Mouse (Mus musculus): ENCODE measurements at regions not wholly inside any gene's neighbourhood (a gene's known extent, or its start where the extent isn't known, plus 50 kb on each side); places are given as distances from the start of the nearest gene placed in this dataset.

- DNase-seq (ENCODE audit: low read depth, low spot score), result no peak
These were observed 137.2 kb downstream of the Gm815 start for GRCm38 (mm10) chr19:27022917-27023316.

- no peak for DNase-seq (ENCODE audit: low read depth, low spot score)
These were observed 143.2 kb downstream of the Gm815 start for GRCm38 (mm10) chr19:27028834-27029233.

GRCm38 (mm10) chr19:27031030-27031700 is 145.5 kb downstream of the Gm815 start:
- no peak for DNase-seq (ENCODE audit: low read depth, low spot score)

GRCm38 (mm10) chr19:27032621-27033020 is 146.9 kb downstream of the Gm815 start:
- no peak for DNase-seq (ENCODE audit: low read depth, low spot score)

GRCm38 (mm10) chr19:27038298-27038697 is 152.6 kb downstream of the Gm815 start:
- DNase-seq (ENCODE audit: low read depth, low spot score), result no peak

- DNase-seq (ENCODE audit: low read depth, low spot score), result no peak
These were observed 154.8 kb downstream of the Gm815 start for GRCm38 (mm10) chr19:27040321-27041025.

- no peak for DNase-seq (ENCODE audit: low read depth, low spot score)
These were observed 149.7 kb upstream of the Vldlr start for GRCm38 (mm10) chr19:27066449-27067181.

GRCm38 (mm10) chr19:27073281-27073680 is 143.0 kb upstream of the Vldlr start:
- no peak for DNase-seq (ENCODE audit: low read depth, low spot score)

- DNase-seq (ENCODE audit: low read depth, low spot score), result no peak
These were observed 141.3 kb upstream of the Vldlr start for GRCm38 (mm10) chr19:27075019-27075418.

- no peak for DNase-seq (ENCODE audit: low read depth, low spot score)
These were observed 139.3 kb upstream of the Vldlr start for GRCm38 (mm10) chr19:27076920-27077512.

- no peak for DNase-seq (ENCODE audit: low read depth, low spot score)
These were observed 128.9 kb upstream of the Vldlr start for GRCm38 (mm10) chr19:27087344-27087743.

GRCm38 (mm10) chr19:27087833-27088232 is 128.5 kb upstream of the Vldlr start:
- no peak for DNase-seq (ENCODE audit: low read depth, low spot score)

- no peak for DNase-seq (ENCODE audit: low read depth, low spot score)
These were observed 127.2 kb upstream of the Vldlr start for GRCm38 (mm10) chr19:27089099-27089498.

GRCm38 (mm10) chr19:27091603-27092002 is 124.7 kb upstream of the Vldlr start:
- no peak for DNase-seq (ENCODE audit: low read depth, low spot score)

GRCm38 (mm10) chr19:27094777-27095478 is 121.4 kb upstream of the Vldlr start:
- no peak for DNase-seq (ENCODE audit: low read depth, low spot score)

GRCm38 (mm10) chr19:27099921-27100320 is 116.4 kb upstream of the Vldlr start:
- no peak for DNase-seq (ENCODE audit: low read depth, low spot score)

- no peak for DNase-seq (ENCODE audit: low read depth, low spot score)
These were observed 105.8 kb upstream of the Vldlr start for GRCm38 (mm10) chr19:27110437-27110836.

- no peak for DNase-seq (ENCODE audit: low read depth, low spot score)
These were observed 95.4 kb upstream of the Vldlr start for GRCm38 (mm10) chr19:27120876-27121275.

- no peak for DNase-seq (ENCODE audit: low read depth, low spot score)
These were observed 93.9 kb upstream of the Vldlr start for GRCm38 (mm10) chr19:27122348-27122747.

GRCm38 (mm10) chr19:27123334-27123733 is 93.0 kb upstream of the Vldlr start:
- DNase-seq (ENCODE audit: low read depth, low spot score), result no peak

GRCm38 (mm10) chr19:27123806-27124469 is 92.3 kb upstream of the Vldlr start:
- DNase-seq (ENCODE audit: low read depth, low spot score), result peak; percentile 18

Measured in WW6 (cell line).